Mouse (Mus musculus) gastrocnemius, postnatal 14 days (tissue): ENCODE measurements around the gene Rasl2-9. TPM values are rescaled to one million over a fixed set of nuclear protein-coding genes. Genes with fewer than 3 reads are reported as not detected.
"Not testable (repeated sequence)": the region's sequence is repeated elsewhere in the genome, so short reads cannot be mapped to it uniquely, and the experiment has no call there.

Source experiments
- DNase-seq: peaks from one replicate; pipeline ENCODE4 v3.0.0; 2021; ENCODE audit warnings: mixed read lengths
- intact Hi-C: fragments of 180-260 bp; cut with DNase I; formaldehyde crosslinking; loops from one replicate; pipeline ENCODE4 v1.15.1; 2025; ENCODE audit warnings: low total_unique reads
- long read RNA-seq, 2 experiments: library from polyadenylated mRNA; stranded (forward); transcript quantifications; one replicate each; pipeline ENCODE4 v2.0.0; 2021
- total RNA-seq, 2 experiments: library from RNA; stranded (reverse); gene quantifications; 2 replicates each; pipeline ENCODE4 v1.2.3; 2021

Rasl2-9 gene
- 1 to 10 TPM; 1.4 to 1.7 TPM for total RNA-seq
- long read RNA-seq, experiment 1, partial matches to known transcripts = 0 of 3 reads
- long read RNA-seq, experiment 1, other reads (novel, unspliced or antisense) = 0 of 3 reads
- long read RNA-seq, experiment 2, partial matches to known transcripts = 0 of 4 reads
- long read RNA-seq, experiment 2, other reads (novel, unspliced or antisense) = 0 of 4 reads

DNA sequence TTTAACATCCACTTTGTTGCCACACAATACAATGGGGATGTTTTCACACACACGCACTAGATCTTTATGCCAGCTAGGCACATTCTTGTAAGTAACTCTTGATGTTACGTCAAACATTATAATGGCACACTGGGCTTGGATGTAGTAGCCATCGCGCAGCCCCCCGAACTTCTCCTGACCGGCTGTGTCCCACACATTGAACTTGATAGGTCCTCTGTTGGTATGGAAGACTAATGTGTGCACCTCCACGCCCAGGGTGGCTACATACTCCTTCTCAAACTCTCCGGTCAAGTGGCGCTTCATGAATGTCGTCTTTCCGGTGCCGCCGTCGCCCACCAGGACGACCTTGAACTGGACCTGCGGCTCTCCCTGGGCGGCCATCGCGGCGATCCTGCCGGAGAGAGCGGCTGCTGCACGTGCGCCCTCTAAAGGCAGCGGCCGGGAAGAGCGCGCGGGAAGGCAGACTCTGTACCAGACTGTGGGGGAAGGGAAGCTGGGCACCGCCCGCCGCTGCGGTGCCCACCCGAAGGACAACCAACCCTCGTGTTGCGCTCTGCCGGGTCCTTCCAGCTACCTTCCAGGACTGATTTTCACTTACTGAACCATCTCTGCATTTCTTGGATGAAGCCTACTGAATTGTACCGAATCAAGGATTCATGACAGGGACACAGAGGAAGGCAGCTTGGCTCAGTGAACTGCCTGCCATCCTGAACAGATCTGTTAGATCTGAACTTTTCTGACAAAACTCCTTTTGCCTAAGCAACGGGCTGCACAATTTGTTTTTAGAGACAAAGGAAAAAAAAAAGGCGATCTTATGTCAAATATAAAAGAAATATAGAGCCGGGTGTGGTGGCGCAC lies at the start of gene Rasl2-9:
TSS of gene Rasl2-9 (minus strand) at position 402 of the 858 bp plus-strand sequence.
- peak; percentile 79 for DNase-seq
- intact Hi-C loops = no loop called here

DNA sequence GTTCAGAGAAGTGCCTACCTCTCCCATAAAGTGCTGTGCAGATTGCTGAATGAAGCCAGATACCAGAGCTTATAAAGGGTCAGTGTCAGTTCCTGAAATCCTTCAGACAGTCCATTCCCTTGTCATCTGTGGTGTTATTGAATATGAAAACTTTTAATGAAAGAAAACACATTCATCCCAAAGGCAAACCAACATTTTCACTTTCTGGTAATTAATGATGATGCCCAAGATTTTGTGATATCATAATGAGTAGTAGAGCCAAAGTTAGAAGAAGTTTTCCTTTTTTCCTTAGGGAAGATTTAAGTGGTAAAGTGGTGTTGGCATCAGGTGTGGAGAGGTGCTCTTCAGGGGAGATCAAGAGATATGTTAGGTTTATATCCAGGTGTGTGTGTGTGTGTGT lies 23.8 kb upstream of the Rasl2-9 start, which contains the start of gene Vmn1r55:
TSS of gene Vmn1r55 (minus strand) at position 101 of the 400 bp plus-strand sequence.
- DNase-seq, intact Hi-C loops: not testable (repeated sequence)

DNA sequence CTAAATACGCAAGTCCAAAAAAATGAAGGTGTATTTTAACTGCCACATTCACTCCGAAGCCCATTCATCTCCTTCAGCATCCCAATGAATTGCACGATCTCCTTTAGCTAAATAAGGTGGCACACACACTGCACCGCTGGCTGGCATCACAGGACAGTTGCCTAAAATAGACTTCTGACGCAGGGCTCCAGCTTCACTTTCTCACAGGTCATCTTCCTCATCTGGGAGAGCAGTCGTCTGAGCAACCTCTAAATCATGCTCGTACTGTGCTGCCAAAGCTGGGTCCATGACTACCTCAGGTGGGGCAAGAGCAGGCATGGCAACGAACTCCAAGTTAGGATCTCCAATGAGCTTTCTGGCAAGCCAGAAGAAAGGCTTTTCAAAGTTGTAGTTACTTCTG lies 672 bp downstream of the Rasl2-9 start:
- no peak for DNase-seq
- intact Hi-C loops = no loop called here

DNA sequence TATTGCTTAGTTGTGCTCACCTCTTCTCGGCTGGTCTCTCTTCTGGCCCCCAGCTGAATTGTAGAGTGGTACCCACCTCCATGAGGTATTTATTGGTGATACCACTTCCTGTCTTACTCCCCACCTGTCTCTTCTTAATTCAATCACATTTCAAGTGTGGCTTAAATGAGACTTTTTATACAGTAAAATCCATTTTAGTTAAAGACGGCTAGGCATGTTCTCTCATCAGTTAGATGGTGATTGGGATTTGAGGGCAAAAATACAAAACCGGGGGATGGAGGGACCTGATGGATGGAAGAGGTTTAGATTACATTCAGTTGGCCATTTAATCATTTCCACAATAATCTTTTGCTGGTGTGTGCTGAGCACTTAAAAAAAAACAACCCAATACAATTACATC lies 8.9 kb downstream of the Rasl2-9 start, which contains the start of gene Rfpl4:
TSS of gene Rfpl4 (minus strand) at position 101 of the 400 bp plus-strand sequence.
- DNase-seq = no peak
- intact Hi-C loops = no loop called here

DNA sequence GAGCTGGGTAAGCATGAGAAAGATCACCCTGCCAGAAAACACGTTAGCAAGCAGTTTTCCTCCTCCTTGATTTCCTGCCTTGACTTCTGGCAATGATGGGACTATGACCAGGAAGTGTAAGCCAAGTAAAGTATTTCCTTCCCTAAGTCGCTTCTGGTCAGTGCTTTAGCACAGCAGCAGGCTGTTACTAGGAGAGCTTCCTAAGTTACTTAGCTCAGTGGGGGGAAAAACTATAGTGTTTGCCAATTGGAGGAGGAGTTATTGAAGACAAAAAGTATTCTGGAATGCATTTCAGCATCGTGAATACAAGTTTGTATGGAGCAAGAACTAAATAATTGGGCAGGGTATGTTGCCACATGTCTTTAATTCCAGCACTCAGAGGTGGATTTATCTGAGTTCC lies 13.0 kb downstream of the Rasl2-9 start:
- DNase-seq = no peak
- intact Hi-C loops = no loop called here

DNA sequence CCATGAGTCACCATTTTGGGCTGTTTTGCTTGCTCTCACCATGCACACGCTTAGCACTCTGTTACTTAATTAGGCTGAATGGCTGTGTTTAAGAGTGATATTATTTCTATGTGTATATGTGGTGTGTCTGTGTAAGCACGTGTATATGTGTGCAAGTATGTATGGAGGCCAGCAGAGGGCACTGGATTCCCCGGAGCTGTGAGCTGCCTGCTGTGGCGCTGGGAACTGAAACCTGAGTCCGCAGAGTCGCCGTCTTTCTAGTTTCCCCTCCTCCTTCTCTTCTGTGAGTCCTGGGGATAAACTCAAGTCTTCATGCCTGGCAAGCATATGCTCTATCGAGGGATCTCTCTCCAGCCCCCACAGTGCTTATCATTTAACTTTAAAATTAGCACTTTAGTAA lies 16.4 kb downstream of the Rasl2-9 start:
- DNase-seq = no peak
- intact Hi-C loops = no loop called here

DNA sequence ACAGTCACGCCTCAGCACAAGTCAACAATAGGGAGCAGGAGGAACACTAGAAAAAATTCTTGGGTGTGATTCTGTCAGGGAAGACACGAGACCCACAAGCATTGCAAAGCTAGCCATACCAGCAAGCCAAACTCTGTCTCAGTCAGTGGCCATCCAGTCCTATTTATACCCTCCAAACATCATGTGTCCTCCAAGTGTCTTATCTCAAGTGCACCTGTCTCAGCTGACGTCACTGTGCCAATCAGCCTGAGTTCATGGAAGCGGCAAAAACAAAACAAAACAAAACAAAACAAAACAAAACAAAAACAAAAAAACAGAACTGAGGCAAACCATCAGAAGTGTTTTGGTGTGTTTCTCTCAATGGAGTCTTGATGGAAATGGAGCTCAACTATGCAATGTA lies 17.5 kb downstream of the Rasl2-9 start:
- intact Hi-C loops = no loop called here
- DNase-seq = no peak

DNA sequence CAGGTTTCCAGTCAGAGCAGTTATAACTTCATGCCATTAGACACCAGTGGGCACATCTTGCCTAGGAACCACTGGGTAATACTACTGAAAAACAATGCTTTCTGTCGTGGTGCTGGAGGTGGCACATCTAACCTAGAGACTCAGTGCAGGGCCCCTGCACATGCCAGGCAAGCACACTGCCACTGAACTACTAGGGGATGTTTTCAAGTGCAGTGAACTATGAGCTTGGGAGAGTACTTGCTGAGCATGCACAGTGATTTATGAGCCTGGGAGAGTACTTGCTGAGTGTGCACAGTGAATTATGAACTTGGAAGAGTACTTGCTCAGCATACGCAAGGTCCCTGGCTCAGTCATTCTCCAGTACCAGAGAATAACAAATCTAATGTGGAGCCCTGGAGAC lies 23.2 kb downstream of the Rasl2-9 start:
- intact Hi-C loops = no loop called here
- no peak for DNase-seq

DNA sequence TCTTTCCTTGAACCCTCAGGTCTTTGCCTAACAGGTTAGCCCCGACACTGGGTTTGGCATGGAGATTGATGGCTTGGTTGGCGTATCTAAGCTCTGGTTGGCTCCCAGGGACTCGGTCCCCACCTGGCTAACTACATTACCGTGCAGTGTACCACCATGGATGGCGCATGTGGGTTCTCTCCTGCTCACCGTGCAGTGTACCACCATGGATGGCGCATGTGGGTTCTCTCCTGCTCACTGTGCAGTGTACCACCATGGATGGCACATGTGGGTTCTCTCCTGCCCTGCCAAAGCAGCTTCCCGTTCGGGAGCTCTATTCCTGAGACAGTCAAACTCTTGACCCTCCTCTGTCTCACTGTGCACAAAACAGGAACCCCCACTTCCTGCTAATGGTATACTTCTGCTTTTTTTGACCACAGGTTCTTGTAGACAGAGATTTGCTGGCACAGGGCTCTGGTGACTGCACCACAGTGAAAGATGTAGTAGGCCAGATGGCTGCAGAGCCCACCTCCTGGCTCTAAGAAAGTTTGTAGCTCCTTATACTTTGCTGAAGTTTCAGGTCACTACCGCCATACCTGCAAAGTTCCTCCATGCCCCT lies 24.6 kb downstream of the Rasl2-9 start:
- intact Hi-C loops = no loop called here
- no peak for DNase-seq

DNA sequence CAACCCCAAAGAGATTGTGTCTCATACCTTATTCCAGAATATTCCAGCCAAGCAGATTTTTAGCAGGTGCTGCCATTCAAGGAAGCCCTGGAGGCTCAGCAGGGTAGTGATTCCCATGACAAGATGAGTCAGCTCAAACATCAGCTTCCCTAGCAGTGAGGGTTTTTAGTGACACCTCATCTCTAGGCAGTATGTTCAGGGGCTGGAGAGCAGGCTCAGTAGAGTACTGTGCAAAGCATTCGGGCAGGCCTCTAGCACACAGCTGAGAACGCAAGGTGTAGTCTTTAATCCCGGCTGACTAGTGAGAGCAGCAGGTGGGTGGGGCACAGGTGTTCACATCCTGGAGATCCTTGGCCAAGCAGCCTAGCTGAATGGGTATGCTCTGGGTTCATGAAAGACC lies 26.0 kb downstream of the Rasl2-9 start:
- DNase-seq = no peak
- intact Hi-C loops = no loop called here

DNA sequence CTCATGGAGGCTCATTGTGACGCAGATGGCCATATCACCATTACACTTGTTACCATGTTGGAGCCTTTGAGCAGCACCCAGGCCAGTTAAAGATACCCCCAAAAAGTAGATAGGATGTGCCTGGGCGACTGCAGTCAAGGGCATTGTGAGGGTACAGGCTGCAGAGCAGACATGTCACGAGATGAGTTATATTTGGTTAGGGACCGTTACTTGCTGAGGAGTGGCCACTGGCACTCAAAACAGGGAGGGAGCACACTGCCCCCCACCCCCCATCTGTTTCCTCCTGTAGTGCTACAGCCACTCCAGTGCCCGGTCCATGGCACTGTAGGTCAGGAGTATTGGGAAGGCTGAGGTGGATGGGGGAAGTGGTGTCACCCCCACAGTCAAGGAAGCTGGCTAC lies 27.0 kb downstream of the Rasl2-9 start:
- no peak for DNase-seq
- intact Hi-C loops = no loop called here

DNA sequence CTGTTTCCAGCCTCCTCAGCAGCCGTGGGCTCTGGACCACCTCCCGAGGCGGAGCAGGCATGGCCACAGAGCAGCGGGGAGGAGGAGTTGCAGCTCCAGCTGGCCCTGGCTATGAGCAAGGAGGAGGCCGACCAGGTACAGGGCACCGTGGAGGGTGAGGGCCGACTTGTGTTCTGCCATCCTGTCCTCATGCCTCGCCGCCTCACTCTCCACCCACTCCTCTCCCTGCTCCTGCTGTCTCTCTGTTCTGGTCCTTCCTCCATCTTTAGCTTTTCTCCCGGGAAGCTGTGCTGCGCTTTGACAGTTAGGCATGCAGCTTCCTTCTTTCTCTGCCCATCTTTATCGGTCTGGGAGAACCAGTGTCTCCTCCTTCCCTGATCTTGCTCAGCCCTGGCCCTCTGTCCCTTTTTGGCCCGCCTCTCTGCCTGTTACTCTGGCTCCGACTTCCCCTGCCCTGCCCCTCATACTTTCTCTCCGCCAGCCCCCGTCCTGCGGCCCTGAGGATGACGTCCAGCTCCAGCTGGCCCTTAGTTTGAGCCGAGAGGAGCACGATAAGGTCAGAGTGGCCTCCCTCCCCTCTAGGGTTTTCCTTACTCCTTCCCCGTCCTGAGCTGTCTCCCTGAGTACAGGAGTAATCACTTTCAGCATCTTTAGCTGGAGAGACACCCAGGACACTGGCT lies 32.8 kb downstream of the Rasl2-9 start:
- DNase-seq = no peak
- intact Hi-C loops = no loop called here

DNA sequence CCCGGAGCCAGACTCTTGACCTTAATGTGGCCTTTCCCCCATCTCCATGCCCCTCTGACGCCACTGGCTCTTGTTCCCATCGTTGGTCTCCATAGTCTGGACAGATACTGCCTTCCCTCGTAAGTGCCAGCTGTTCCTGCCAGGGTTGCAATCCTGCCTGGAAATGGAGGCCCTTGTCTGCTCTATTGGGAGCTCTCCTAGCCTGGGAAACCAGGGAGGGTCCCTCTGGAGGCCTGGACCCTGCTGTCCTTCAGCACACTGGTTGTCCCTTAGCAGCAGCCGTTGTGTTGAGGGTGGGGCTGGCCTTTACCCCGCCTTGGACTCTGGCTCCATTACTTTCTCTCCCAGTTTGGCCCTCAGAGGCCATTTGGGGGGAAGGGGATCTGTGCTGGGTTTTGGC lies 33.4 kb downstream of the Rasl2-9 start:
- DNase-seq = no peak
- intact Hi-C loops = no loop called here

DNA sequence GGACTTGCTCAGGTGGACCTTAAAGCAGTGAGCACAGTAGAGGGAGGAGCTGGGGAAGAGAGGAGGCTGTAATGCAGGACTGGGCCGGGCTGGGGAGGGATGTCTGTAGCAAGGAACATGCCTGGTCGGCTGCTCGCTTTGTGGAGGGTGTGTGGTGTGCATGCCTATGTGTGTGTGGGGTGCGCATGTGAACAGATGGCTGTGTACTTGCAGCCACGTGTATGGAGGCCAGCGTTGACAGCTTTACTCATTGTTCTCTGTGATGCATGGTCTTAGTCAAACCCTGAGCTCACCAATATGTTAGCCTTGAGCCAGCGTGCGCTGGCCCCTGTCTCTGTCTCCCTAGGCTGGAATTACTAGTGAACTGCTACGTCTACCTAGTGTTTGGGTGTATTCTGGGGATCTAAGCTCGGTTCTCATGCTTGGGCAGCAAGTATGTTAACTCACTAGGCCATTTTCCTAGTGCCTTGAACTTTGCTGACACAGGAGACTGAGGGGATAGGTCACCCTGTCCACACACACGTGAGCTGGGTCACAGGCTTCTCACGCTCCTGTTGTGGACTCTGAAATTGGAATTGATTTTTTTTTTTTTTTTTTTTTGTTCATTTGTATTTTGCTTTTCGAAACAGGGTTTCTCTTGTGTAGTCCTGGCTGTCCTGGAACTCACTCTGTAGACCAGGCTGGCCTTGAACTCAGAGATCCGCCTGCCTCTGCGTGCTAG lies 34.6 kb downstream of the Rasl2-9 start:
- intact Hi-C loops = no loop called here
- no peak for DNase-seq

DNA sequence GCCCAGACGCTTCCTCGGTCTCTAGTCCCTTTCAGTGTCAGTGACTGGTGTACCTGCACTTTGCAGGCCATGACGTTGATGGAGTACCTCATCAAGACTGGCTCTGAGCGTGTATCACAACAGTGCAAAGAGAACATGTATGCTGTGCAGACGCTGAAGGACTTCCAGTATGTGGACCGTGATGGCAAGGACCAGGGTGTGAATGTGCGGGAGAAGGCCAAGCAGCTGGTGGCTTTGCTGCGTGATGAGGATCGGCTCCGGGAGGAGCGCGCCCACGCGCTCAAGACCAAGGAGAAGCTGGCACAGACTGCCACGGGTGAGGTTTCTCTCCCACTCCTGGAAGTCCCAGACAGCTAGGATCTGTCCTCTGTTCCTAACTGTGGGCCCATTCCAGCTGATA lies 35.9 kb downstream of the Rasl2-9 start:
- intact Hi-C loops = no loop called here
- no peak for DNase-seq

DNA sequence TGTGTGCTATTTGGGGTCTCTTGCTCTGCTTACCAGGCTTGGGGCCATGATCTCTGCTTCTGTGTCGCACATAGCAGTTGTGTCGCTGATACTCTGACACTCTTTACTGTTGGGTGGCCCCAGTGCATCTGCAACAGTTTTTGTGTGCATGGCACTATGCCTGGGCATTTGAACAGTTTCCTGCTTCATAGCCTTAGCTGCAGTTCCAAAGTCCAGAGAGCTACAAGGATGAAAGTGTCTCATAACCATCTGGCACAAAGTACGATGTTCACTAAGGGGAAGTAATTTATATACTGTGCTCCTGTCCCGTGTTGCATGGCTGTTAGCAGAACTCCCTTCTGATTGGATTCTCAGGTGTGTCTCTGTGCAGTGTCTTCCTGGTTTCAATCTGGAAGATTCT lies 37.9 kb downstream of the Rasl2-9 start:
- intact Hi-C loops = no loop called here
- DNase-seq = no peak

DNA sequence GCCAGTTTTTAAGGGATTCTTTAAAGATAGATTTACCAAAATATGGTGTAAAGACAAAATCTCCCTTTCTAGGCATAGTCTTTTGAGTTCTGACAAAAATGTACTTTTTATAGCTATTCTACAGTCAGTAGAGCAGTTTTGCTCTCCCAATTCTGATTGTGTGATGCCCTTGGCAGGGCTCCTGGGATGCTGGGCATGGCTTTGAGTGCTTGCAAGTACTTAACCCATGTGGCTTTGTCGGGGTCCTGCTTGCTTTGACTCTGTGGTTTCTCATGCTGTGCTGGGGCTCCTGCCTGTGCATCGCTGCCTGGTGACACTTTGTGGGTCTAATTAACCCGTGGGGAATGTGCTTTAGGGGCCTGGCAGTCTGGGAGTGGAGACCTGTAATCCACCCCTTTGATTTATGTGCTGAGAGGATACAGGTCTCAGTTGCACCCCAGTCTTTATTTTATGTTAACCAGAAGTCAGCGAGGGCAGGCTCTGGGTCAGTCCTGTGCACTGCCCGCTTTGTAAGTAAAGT lies 38.8 kb downstream of the Rasl2-9 start:
- intact Hi-C loops = no loop called here
- DNase-seq = peak; percentile 45

DNA sequence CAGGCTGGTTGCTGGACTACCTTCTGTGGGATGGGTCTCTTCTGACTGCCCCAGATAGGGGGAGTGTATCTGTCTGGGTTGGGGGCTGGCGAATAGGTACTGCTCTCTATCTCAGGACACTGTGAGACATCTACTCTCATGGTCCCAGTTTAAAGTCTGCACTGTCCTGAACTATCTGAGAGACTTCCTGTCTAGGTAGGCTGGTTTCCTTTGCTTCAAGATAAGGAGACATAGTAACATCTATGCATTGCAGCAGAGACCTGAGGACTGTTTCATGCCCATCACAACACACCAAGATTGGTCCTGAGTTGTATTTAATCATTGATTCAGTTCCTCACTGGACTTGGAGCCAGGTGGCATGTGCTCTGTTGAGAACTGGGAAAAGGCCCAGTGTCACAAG lies 40.2 kb downstream of the Rasl2-9 start:
- intact Hi-C loops = no loop called here

DNA sequence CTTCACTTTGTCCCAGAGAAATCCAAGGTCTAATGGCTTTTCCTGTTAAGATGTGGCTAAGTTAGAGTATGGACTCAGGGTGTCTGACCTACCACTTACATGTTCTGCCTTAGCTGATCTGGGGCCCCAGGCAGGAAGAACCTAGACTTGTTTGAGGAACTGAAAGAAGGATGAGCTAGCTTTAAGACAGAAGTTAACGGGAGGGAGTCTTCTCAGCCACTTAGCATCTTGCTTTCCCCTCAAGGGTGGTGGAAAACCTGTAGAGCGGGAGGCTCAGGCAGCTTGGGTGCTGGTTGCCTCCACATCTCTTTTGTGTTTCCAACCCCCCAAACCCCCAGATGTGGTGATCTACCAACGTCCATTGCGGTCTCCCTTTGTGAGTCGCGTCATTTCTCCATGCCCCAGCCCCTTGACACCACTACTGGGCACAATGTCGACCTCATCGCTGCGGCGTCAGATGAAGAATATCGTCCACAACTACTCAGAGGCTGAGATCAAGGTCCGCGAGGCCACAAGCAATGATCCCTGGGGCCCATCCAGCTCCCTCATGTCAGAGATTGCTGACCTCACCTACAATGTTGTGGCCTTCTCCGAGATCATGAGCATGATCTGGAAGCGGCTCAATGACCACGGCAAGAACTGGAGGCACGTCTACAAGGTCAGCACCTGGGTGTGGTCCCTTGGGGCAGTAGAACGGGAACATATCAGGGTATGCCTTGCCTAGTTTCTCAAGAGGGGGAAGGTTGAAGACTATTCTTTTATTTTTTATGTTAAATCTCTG lies 42.2 kb downstream of the Rasl2-9 start:
- DNase-seq = no peak
- intact Hi-C loops = no loop called here

More for the DNA sequence above, 40.2 kb downstream of the Rasl2-9 start:
- DNase-seq = no peak
